Mouse (Mus musculus): ENCODE results near the gene Vasp. TPM values are rescaled to one million over a fixed set of nuclear protein-coding genes. Genes with fewer than 3 reads are reported as not detected.
A peak's percentile ranks its signal among the peaks of the same experiment; 100 is the strongest.

The Vasp gene
- total RNA-seq, 2 experiments from 2014 or later = 45.4 to 55.0 TPM

DNA sequence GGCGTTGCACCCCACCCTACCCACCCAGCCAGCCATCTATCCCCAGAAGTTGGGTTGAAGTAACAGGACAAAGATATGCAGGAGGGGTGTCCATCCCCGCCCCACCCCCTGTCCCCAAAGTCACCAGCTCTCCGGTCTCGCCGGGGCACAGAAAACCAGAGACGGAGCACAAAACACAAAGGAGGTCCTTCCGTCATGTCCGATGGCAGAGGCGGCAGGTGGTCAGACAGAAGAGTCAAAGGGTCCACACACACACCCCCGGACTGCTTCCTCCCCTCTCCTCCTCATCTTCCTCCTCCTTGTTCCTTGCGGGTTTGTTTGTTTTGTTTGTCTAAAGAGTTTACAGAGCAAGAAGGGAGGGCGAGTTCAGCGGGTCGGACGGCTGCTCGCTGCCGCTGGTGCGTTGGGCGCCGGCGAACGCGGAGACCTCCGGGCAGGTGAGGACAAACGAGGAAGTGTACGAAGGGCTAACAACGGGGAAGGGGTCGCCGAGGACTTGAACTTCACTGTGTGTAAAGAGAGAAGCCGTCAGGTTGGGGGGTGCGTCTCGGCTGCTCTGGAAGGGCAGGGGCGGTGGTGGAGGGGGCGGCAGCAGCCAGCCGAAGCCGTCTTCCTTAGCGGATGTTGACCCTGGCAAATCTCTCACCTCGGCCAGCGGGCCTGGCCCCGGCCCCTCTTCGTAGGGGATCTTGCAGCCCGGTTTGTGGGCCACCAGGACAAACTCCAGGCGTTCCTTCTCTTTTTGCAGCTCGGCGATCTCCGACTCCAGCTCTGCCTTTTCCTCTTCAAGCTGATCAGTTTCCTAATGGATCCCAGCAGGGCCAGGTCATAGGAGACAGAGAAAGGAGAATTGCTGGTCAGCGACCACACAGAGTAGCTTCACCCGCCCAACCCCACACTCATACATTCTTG is 33.1 kb upstream of the Vasp start:
- no peak for DNase-seq

DNA sequence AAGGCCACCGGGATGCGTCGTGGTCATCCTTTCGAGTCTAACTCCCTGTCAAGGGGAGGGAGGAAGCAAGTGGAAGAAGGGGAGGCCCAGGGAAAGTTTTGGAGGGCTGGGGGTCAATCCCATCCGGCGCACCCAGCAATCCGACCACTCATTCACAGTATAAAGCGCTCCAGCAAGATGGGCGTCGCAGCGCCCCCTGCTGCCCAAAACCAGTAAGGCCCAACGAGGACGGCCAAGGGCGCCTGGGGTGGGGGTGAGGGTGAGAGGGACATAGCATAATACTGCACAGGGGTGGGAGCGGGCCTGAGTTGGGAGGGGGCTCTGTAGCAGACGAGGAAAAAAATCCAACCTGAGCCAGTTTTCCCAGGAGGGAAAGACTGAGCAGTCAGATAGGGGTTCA is 32.2 kb upstream of the Vasp start:
- DNase-seq = peak; percentile 74 to 88

DNA sequence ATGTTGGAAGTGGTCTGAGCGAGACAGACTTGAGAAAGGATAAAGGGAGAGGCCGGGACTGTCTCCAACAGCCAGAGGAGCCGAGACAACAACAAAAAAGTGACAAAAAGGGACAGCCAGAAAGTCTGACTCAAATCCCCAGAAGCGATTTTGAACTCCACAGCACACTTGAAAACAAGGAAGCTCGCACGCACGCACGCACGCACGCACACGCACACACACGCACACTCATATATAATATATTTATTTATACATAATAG is 31.4 kb upstream of the Vasp start:
- DNase-seq = no peak

DNA sequence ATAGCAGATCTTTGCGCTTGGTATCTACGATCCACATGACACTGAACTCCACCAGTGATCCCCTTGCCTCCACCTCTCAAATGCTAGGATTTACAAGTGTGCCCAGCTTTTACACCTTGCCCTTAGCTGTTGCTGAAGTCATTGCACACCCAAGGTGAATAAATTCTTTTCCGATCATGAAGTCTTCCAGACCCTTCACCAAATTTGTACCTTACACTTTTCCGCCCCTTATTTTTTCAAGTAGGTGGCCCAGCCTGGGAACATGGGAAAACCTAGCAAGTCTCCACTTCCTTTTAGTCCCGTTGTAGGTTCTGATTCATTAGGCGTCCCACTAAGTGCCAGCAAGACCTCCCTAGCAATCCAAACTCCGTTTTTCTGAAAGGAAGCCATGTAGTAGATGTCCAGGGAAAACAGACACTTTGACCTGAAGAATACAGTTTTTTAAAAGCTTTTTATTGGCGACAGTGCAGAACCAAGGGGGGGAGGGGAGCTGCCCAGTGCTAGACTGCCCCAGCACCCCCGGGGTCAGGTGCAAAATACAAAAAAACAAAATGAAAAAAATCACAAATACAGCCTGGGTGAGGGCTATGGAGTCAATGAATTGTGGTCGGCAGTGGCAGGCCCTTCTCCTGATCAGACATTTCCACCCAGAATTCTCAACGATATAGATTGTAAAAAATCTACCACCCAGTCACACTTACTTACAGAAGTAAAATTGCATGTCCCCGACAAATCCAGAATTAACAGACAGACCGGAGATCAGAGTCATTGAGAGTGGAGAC is 30.8 kb upstream of the Vasp start:
- no peak for DNase-seq

DNA sequence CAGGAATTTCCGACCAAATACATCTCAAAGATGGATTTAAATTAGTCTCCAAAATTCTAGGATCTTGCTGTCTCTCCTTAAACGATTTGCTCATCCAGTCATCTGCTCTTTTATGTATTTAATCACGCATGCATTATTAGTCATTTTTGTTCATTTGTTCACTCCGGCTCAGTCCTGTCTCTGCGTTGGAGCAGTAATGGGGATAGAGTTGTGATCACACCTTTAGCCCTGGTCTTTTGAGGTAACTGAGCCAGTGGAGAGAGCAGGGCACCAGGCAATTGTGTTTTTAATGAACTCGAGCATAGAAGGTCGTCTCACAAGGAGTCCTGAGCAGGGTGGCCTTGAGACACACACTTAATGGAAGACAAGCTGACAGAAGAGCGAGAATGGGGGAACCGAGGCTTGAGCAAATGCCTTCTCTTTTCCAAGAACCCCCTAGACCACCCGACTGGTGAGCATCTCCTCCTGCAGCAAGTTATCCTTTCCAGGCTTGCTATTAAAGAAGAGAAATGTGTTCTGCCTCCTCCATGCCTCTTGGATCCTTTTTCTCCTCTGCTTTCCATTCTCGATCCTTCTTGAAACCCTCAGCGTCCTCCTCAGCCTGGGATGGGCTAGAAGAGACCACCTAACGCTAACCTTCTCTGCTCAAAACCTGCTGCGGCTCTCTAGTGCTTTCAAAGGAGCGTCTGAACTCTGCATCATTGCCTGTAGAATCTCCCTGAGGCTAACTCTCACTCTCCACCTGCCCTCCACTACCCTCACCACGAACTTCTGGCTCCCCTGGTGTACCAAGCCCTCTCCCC is 30.0 kb upstream of the Vasp start:
- DNase-seq = no peak

DNA sequence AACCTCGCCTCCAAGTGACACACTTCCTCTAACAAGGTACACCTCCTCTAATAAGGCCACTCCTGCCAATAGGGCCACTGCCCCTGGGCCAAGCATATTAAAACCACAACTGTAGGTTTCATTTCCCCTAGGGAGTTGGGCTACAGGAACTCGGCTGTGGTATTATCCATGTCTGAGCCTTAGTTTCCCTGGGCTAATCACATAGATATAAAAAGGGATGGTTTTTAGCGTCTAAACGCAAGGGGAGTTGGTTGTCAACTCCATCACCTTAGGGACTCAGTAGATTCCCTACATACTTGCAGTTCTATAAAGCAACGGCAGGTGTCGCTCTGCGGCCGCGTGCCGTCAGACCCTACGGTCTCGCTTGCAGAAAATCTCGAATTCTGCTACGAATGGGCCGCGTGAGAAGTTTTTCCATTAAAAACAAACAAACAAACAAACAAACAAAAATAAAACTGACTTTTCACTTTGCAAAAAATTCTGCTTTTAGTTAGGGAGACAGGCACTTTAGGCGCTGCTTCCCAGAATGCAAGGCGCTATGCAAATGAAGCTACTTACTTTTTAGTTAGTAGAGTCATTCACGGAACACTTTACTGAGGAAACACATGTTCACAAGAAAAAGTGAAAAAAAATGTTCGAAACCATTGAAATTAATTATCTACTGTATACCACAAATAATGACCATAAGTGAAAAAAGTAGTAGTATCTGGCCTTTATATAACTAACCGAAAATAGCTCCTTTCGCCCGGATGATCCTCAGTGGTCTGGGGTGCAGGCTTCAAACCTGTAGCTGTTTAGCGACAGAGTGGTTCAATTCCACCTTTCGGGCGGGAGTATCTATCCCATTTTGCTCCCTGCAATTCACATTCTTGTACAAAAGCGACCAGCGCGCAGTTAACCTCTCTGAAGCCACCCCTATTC is 29.1 kb upstream of the Vasp start:
- DNase-seq = peak; percentile 70 to 83

DNA sequence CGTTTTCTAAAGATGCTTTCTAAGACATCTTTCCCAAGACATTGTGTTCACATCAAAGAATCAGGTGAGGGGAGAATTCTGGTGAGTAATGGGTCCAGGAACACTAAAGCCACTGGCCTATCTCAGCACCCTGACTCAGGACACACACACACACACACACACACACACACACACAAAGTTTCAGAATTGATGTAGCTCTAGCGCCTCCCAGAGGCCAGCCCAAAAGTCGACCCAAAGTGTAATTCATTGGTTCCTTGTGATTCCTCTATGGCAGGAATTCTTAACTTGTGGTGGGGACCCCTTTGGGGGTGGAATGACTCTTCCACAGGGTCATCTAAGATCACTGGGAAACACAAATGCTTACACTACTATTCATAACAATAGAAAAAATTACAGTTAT is 27.6 kb upstream of the Vasp start:
- peak; percentile 37 to 66 for DNase-seq

DNA sequence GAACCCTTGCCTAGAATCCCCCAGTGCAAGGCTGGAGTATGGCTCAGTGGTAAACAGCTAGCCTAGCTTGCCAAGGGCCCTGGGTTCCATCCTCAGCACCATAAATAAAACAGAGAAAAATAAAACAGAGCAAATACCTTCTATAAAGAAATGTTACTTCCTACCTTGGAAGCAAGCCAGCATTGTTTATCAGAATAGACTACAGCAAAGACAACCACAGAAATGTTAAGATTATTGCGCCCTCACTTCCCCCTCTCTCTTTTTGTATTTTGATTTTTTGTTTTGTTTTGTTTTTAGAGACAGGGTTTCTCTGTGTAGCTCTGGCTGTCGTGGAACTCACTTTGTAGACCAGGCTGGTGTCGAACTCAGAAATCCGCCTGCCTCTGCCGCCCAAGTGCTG is 26.2 kb upstream of the Vasp start:
- no peak for DNase-seq

DNA sequence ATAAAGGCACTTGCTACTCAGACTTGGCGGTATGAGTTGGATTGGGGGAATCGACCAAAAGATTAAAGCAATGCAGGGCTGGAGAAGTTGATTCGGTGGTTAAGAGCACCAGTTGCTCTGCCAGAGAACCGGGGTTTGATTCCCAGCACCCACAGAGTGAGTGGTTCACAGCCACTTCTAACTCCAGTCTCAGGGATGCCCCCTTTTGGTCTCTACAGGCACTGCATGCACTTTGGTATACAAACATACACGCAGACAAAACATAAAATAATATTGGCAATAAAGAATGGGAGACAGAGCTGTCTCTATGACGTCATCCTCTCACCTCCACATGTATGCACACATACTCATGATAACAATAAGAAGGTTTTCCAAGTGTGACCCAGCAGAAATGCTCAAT is 25.4 kb upstream of the Vasp start:
- no peak for DNase-seq

DNA sequence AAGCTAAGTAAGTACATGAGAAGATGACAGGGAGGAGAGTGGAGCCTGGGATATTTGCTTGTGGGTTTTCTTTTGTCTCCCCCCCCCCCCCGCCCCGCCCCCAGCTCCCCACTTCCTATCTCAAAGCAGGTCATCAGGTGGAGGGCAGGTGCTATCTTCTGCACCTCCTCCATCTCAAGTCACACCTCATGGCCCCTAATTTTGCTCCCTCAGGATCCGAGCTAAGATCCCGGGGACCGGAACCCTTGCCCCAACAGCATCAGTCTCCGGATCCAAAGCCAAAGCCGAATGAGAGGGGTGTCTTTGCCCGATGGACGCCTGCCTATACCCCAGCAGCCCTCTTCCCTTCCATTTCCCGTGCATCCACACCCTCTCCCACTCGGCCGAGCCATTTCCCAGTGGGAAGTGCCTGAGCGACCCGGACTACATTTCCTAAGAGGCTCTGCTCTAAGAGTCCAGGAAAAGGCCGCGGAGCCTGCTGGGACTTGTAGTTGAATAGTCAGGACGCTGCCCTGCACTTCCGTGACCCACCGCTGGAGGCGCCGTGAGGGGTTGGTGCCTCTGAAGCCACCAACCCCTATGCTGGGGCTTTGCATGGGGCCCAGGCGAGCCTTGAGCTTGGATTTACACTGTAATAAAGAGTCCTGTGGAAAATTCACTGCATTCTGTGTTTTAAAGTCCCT is 24.0 kb upstream of the Vasp start:
- peak; percentile 96 to 98 for DNase-seq

DNA sequence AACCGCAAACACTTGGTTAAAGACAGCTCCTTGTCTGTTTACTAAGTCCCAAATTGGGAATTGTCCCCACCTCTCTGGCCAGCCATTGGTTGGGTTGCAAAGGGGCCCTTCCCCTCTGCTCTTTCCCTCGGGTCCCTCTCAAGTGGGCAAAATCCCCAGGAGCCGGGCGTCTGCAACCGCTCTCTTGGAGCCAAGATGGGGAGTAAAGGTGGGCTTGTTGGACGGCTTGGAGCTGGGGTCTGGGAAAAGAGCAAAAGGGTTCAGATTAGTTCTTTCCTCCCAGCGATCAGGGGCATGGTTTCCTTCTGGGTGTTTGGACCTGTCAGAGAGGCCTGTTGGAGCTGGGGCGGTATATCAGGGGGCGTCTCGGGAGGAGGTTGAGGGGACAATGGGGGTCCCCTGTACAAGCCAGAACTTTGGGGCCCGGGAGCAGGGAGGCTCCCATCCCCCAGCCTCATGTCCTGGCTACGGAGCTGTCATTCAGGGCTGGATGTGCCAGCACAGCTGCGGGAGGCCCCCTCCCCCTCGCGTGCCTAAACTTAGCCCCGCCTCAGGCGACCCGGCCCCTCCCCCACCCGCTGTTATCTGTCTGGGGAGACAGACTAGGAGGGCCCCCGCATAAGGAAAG is 19.5 kb upstream of the Vasp start:
- no peak for DNase-seq

DNA sequence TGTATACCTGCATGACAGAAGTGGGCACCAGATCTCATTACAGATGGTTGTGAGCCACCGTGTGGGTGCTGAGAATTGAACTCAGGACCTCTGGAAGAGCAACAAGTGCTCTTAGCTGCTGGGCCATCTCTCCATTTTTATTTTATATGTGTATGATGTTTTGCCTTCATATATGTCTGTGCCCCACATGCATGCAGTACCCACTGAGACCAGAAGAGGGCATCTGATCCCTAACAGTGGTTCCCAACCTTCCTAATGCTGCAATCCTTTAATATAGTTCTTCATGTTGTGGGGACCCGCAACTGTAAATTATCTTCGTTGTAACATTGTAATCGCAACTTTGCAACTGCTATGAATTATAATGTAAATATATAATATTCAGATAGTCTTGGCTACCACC is 13.1 kb upstream of the Vasp start:
- peak; percentile 48 to 63 for DNase-seq

DNA sequence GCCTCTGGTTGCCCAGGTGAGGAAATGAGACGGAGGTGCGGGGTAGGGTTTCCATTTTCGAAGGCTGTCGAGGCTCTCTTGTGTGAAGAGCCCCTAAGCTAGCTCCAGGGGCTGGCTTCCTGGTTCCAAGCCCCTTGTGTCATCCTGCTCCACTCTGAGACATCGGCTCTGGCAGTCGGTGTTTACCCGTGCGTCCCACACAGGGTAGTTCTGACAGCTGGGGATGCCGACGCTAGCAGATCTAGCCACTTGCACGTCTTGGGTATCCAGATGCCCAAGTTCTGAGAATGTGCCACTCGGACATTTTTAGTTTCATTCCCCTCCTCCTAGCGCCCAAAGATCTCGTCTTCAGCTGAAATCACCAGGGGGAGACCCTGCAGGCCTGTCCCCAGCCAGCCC is 11.8 kb upstream of the Vasp start:
- DNase-seq = no peak

DNA sequence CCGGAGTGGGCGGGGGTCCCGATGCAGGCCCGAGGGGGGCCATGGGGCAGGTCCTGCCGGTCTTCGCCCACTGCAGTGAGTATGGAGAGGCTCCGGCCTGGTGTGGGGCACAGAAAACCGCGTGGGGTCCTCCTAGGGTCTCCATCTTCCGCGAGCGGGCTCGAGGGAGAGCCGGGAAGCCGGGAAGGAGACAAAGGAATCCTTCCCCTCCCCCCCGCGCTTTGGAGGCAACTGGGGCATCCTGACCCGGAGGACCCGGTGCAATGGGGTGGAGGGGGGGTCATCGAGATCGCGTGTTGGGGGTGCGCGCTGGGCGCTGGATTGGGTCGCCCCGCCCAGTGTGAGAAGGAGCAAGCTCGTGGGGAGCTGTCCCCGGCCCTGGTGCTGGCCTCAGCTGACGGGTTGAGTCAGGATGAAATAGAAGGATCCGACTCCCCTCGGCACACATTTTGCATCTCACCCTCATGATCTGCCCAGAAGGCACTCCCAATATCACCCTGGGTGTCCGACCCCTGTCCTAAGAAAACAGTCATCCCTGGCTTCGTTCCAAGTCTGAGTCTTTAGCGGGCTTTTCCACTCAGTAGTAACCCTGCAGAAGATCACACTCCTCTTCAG is 11.3 kb upstream of the Vasp start:
- DNase-seq = peak; percentile 81 to 87

DNA sequence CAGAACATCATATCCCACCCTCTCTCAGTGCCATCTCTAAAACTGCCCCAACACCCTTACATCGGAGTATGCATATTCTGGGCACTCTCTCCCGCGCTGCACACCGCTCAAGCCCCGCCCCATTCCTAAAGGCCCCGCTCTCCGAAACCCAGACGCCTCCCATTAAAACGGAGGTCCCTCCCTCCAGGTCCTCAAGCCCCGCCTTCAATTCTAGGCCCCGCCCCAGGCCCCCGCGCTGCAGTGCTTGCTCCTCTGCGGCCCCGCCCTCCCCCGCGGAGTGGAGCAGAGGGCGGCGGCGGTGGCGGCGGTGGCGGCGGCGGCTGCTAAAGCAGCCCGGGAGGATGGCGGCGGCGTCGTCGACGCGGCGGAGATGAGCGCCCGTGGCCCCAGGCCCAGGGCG is 10.8 kb upstream of the Vasp start, which contains the start of gene Rtn2:
Gene Rtn2, plus strand, starts transcription at position 240 of the 400 bp plus-strand sequence.
- DNase-seq = peak; percentile 81 to 89

DNA sequence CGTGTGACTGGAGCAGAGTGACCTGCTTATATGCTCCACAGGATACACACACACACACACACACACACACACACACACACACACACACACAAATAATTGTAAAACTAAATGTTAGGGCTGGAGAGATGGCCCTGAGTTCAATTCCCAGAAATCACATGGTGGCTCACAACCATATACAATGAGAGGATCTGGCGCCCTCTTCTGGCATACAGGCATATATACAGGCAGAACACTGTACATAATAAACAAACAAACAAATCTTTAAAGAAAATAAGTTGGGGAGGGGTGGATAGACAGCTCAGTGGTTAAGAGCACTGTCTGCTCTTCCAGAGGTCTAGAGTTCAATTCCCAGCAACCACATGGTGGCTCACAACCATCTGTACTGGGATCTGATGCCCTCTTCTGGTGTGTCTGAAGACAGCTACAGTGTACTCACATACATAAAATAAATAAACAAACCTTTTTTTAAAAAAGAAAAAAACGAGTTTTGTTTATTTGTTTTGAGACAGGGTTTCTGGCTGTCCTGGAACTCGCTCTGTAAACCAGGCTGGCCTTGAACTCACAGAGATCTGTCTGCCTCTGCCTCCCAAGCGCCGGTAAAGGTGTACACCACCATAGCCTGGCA is 10.2 kb upstream of the Vasp start:
- DNase-seq = peak in 1 of 2 experiments; percentile 44

DNA sequence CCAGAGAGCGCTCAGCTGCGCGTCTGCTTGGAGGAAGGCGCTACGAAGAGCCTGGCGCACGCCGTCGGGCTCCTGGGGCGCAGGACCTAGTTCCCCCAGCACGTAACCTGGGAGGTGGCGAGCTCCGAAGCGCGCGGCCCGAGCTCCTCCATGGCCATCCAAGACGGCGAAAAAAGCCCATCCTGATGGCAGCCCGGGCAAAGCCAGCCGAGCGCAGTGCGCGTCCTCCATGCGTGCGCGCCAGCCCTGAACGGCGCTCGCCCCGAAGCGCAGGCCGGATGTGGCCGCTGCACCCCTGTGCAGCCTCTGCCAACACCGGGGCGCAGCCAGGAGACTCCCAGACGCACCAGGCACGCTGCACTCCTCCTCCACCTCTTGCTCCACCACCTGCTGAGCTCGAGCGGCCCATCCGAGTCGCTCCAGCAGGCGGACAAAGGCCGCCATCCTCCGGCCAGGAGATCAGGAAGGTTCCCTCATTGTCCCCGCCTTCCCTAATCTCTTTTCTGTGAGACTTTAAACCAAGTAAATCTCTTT is 8.0 kb upstream of the Vasp start, which contains the start of gene Ppm1n:
Gene Ppm1n, minus strand, starts transcription at position 484 of the 534 bp plus-strand sequence.
- no peak for DNase-seq

DNA sequence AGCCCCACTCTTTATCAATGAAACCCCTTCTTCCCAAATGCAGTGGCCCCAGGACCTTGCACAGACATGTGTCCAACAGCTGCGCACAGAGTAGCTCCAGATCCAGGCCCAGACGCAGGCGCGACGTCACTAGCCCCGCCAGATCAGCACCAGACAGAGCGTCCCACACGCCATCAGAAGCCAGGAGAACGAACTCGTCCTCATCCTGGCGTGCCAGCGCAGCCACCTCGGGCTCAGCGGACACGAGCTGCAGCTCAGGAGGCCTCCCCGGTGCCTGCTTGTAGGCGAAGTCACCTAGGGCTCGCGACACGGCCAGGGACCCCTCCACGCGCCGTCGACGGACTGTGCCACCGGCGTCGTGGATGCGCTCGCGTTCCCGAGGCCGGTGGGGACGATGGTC is 7.4 kb upstream of the Vasp start:
- no peak for DNase-seq

DNA sequence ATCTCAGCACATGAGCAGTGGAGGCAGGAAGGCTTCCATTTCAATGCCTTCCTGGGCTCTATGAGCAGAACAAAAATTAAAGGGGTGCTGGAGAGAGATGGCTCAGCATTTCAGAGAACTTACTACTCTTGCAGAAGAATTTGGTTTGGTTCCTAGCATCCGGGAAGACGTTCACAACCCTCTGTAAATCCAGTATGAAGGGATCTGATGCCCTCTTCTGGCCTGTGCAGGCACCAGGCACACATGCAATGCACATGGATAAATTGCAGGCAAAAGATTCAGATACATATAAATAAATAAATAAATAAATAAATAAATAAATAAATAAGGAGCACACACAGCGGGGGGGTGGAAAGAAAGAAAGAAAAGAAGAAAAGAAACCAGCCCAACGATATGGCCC is 4.6 kb upstream of the Vasp start:
- DNase-seq = no peak

All from adrenal gland, postnatal 36 days (tissue).